Mouse (Mus musculus) forebrain, embryonic 14.5 days (tissue): ENCODE measurements around the gene Hpdl. TPM values are rescaled to one million over a fixed set of nuclear protein-coding genes. Genes with fewer than 3 reads are reported as not detected.

ENCODE experiments used
- ATAC-seq: fragments of 200-750 bp; cut with Nextera tagmentation; 2 replicates; pipeline ENCODE4 v1.8.0; 2017; ENCODE audit warnings: mild to moderate bottlenecking, moderate library complexity
- DNase-seq: peaks from one replicate; pipeline ENCODE4 v3.0.0-alpha.2; 2015; ENCODE audit warnings: low spot score
- H3K27ac ChIP-seq: fragments of 300-500 bp; sonication (generic); 2 replicates; pipeline ENCODE4 v1.5.1; 2014; ENCODE audit warnings: low read depth, mild to moderate bottlenecking, control low read depth, low read length, moderate library complexity
- H3K27me3 ChIP-seq: fragments of 300-500 bp; sonication (generic); replicated peaks from 2 replicates; pipeline ENCODE4 v1.6.1; 2014; ENCODE audit warnings: low read length, control low read depth, mixed read lengths; ENCODE audit not compliant: control insufficient read depth, insufficient read depth
- H3K36me3 ChIP-seq: fragments of 300-500 bp; sonication (generic); 2 replicates; pipeline ENCODE4 v1.6.1; 2014; ENCODE audit warnings: low read length, control low read depth; ENCODE audit not compliant: control insufficient read depth, insufficient read depth
- H3K4me1 ChIP-seq: fragments of 300-500 bp; sonication (generic); 2 replicates; pipeline ENCODE4 v1.6.1; 2014; ENCODE audit warnings: antibody characterized with exemption, low read length, control low read depth; ENCODE audit not compliant: control insufficient read depth, insufficient read depth
- H3K4me2 ChIP-seq: fragments of 300-500 bp; sonication (generic); 2 replicates; pipeline ENCODE4 v1.6.1; 2014; ENCODE audit warnings: mild to moderate bottlenecking, control low read depth, low read length
- H3K4me3 ChIP-seq: fragments of 300-500 bp; sonication (generic); 2 replicates; pipeline ENCODE4 v1.5.1; 2014; ENCODE audit warnings: low read depth, low read length, control low read depth
- H3K9ac ChIP-seq: fragments of 300-500 bp; sonication (generic); 2 replicates; pipeline ENCODE4 v1.6.1; 2014; ENCODE audit warnings: mild to moderate bottlenecking, low read length, control low read depth, moderate library complexity
- H3K9me3 ChIP-seq: fragments of 300-500 bp; sonication (generic); replicated peaks from 2 replicates; pipeline ENCODE4 v1.6.1; 2016; ENCODE audit warnings: low read length, control low read depth, mixed read lengths; ENCODE audit not compliant: control insufficient read depth
- WGBS: fragments of 180-500 bp; shearing (Covaris S2); extraction: QIAGEN DNeasy Blood & Tissue Kit; methylation state at CpG from one replicate; pipeline ENCODE4 v1.1.7; 2014; 5-methylcytosine and 5-hydroxymethylcytosine counted together
- polyA plus RNA-seq: library from polyadenylated mRNA; unstranded; fragments of >200 nt; fragmentation: Nextera tagmentation; extraction: Ambion mirVana; gene quantifications from 2 replicates; pipeline ENCODE4 v1.2.1, GENCODE M21; 2014

Hpdl gene
- polyA plus RNA-seq: 0.77 and 0.78 TPM in 2 replicates

DNA sequence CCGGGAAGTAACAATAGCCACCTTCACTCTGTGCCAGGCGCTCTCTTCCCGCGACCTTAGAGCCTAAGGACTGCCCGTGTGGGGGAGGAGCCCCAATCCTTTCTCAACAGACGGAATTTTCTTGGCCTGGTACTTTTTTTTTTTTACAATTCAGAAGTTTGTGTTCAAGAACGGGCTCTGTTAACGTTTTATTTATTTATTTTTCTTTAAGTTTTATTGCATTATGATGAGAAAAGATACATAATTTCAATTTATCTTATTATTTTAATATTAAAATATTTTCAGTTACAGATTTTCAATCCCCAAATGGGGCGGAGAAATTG is at the start of gene Hpdl:
Gene Hpdl, minus strand, starts transcription at position 14 of the 323 bp plus-strand sequence.
- Histone ChIP-seq H3K27ac (no peak within 1 kb of the TSS), H3K9ac (peak within 1 kb of the TSS; percentile 58), H3K27me3 (peaks cover 10% of the 10 kb centered on the region), H3K9me3 (no peaks in the 10 kb centered on the region), H3K36me3 (peaks cover 3% of the 10 kb centered on the region; the same call in 1 of the 2 replicates), H3K4me1 (peaks cover 20% of the 10 kb centered on the region), H3K4me3 (peak within 1 kb of the TSS; percentile 37), H3K4me2 (peak within 1 kb of the TSS; percentile 75)
- ATAC-seq (peak; percentile 22; the same call in 1 of the 2 replicates), DNase-seq (no peak)
- WGBS: 14% methylated on average over 9 of the region's 9 CpGs

DNA sequence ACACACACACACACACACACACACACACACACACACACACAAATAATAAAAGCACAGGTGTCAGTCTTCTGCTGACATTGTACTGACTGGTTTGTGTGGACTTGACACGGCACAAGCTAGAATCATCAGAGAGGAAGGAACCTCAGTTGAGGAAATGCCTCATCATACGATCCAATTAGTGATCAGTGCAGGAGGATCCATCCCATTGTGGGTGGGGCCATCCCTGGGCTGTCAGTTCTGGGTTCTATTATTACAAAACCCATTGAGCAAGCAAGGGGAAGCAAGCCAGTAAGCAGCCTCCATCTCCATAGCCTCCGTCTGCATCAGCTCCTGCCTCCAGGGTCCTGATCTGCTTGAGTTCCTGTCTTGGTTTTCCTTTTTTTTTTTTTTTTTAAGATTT is 48.4 kb upstream of the Hpdl start:
- Histone ChIP-seq H3K27ac (no peak overlapping the region), H3K9ac (no peak overlapping the region), H3K27me3 (no peaks in the 10 kb centered on the region), H3K9me3 (no peaks in the 10 kb centered on the region), H3K4me3 (no peak overlapping the region), H3K36me3 (no peaks in the 10 kb centered on the region), H3K4me1 (no peaks in the 10 kb centered on the region), H3K4me2 (no peak overlapping the region)
- no peak for ATAC-seq
- no peak for DNase-seq
- WGBS: 82% methylated on average over 3 of the region's 3 CpGs

DNA sequence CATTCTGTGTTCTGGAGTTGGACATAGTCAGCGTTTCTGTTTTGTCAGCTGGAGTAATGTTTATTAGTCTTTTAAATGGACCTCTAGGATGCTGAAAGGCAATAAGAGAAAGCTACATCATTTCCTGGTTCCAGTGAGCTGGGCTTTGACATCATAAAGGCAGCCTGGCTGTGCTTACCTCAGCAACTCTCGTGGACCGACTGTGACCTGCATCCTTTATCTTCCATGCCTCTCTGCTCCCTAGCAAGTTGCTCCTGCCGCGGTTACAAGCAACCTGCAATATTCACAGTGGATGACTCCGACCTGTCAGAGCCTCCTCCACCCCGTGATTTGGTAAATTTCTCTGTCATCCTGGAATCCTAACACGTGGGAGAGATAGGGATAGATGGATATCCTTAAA is 40.5 kb upstream of the Hpdl start:
- Histone ChIP-seq H3K9me3 (no peaks in the 10 kb centered on the region), H3K4me2 (no peak overlapping the region), H3K9ac (no peak overlapping the region), H3K27me3 (no peaks in the 10 kb centered on the region), H3K4me1 (no peaks in the 10 kb centered on the region), H3K27ac (no peak overlapping the region), H3K36me3 (no peaks in the 10 kb centered on the region), H3K4me3 (no peak overlapping the region)
- DNase-seq: no peak
- 77% methylated on average over 8 of the region's 8 CpGs for WGBS
- no peak for ATAC-seq

DNA sequence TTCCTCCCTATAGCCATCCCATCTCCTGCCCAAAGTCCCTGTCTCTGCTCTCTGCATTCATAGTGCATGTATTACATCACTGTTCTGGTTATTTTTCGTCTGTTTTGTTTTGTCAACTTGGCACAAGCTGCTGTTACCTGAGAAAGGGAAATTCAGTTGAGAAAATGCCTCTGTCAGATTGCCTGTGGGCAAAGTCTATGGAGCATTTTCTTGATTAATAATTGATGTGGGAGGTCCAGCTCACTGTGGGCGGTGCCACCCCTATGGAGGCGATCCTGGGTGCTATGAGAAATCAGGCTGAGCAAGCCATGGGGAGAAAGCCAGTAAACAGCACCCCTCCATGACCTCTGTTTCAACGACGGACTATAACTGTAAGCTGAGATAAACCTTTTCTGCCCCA is 38.2 kb upstream of the Hpdl start:
- no peak overlapping the region for H3K4me2 ChIP-seq
- H3K27me3 ChIP-seq: no peaks in the 10 kb centered on the region
- ATAC-seq (no peak), DNase-seq (no peak)
- no peaks in the 10 kb centered on the region for H3K9me3 ChIP-seq
- no peaks in the 10 kb centered on the region for H3K36me3 ChIP-seq
- no peak overlapping the region for H3K27ac ChIP-seq
- no peak overlapping the region for H3K4me3 ChIP-seq
- WGBS: 78% methylated on average over 5 of the region's 5 CpGs
- no peak overlapping the region for H3K9ac ChIP-seq
- H3K4me1 ChIP-seq: peaks cover 2% of the 10 kb centered on the region

DNA sequence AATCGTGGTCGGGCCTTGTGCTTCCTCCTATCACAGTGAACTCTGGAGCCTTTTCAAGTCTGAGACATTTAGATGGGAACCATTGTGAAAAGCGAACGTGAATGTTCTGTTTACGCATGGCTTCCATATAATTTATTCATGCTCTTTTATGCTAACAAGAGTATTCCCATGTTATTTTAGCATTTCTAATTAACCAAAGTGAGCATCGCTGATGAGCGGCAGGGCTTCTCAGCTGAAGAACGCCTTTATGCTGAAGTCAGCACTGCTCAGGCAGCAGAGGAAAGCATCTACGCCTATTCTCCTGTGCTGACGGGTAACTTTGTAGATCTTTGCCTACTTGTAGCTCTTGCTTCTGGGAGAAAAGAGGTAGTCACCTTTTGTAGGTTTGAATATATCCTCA is 35.7 kb upstream of the Hpdl start:
- Histone ChIP-seq H3K4me3 (no peak overlapping the region), H3K27me3 (no peaks in the 10 kb centered on the region), H3K4me1 (peaks cover 6% of the 10 kb centered on the region), H3K36me3 (no peaks in the 10 kb centered on the region), H3K9ac (no peak overlapping the region), H3K4me2 (no peak overlapping the region), H3K27ac (no peak overlapping the region), H3K9me3 (no peaks in the 10 kb centered on the region)
- ATAC-seq (peak; percentile 57), DNase-seq (peak; percentile 71)
- 32% methylated on average over 10 of the region's 10 CpGs for WGBS

DNA sequence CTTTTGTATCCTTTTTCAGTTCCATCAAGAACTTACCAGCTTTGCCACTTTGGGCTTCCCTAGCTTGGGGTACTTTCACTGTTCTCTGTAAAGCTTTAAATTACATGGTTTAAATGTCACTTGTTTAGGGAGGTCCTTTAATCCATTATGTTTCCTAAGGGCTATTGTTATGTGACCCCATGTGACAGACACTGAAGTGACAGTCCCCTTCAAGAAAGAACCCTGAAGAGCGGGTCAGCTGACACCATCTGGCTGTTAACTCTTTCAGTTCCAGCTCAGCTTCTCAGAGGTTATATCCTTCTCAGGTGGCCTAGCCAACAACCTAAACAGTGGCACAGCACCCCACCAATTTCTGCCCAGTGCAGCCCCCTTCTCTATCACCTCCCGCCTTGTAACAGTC is 32.8 kb upstream of the Hpdl start:
- Histone ChIP-seq H3K27me3 (no peaks in the 10 kb centered on the region), H3K27ac (no peak overlapping the region), H3K4me2 (no peak overlapping the region), H3K4me3 (no peak overlapping the region), H3K36me3 (no peaks in the 10 kb centered on the region), H3K9me3 (no peaks in the 10 kb centered on the region), H3K4me1 (peaks cover 6% of the 10 kb centered on the region), H3K9ac (no peak overlapping the region)
- DNase-seq: peak; percentile 14
- 0 out of 2 replicates have a peak, but pooled peaks have one; percentile 23 for ATAC-seq
- 20% methylated on average over 2 of the region's 2 CpGs for WGBS

DNA sequence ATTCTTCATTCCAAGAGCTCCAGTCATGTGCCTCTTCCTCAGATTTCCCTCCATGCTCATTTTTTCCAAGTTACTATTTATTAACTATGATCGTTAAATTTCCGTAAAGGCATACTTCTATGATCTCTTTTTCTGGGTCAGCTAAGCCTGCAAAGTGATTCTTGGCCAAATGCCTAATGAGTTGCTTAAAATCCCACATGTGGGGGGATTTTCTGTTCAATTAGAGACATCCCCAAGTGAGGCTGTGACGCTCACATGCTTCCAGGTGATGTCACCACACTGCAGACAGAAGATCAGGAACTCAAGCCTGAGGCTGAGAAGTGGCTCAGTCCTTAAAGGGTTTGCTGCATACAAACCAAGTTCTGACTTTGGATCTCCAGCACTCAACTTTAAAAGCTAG is 28.4 kb upstream of the Hpdl start:
- no peak overlapping the region for H3K9ac ChIP-seq
- H3K27me3 ChIP-seq: no peaks in the 10 kb centered on the region
- 42% methylated on average over 3 of the region's 3 CpGs for WGBS
- H3K4me1 ChIP-seq: peaks cover 6% of the 10 kb centered on the region
- H3K4me2 ChIP-seq: no peak overlapping the region
- no peaks in the 10 kb centered on the region for H3K36me3 ChIP-seq
- no peak overlapping the region for H3K4me3 ChIP-seq
- no peak for ATAC-seq
- H3K9me3 ChIP-seq: no peaks in the 10 kb centered on the region
- H3K27ac ChIP-seq: no peak overlapping the region
- no peak for DNase-seq

DNA sequence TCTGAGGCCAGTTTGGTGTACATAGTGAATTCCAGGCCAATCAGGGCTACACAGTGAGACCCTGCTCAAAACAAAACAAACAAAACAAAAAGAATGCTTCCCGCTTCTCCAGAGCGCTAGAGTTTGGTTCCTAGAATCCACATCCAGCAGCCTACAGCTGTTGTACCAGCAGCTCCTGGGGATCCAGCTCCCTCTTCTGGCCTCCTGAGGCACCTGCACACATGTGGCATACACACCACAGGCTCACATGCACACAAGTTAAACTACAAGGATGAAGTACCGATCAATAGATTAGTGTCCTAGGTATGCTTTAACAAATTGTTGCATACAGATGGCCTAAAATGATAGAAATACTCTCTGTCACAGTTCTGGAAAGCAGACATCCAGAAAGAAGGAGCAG is 22.8 kb upstream of the Hpdl start:
- Histone ChIP-seq H3K4me2 (no peak overlapping the region), H3K36me3 (no peaks in the 10 kb centered on the region), H3K9me3 (no peaks in the 10 kb centered on the region), H3K4me1 (no peaks in the 10 kb centered on the region), H3K4me3 (no peak overlapping the region), H3K27me3 (no peaks in the 10 kb centered on the region), H3K9ac (no peak overlapping the region), H3K27ac (no peak overlapping the region)
- no peak for ATAC-seq
- WGBS: 95% methylated on average over 3 of the region's 3 CpGs
- DNase-seq: no peak

DNA sequence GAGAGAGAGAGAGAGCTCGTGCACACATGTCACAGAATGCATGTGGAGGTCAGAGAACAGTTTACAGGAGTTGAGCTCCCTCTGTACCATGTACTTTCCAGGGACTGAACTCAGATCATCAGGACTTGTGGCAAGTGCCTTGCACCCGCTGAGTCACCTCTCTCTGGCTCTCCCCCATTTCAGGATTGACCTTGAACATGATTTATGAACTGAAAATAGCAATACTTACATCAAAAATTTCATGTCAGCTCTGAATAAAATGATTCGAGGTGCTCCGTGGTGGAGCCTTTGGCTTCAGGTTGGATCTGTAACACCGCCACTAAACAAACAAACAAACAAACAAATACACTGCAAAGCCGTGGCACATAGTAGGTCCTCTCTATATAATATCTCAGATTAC is 19.3 kb upstream of the Hpdl start:
- Histone ChIP-seq H3K27ac (no peak overlapping the region), H3K4me3 (no peak overlapping the region), H3K4me1 (no peaks in the 10 kb centered on the region), H3K27me3 (no peaks in the 10 kb centered on the region), H3K9me3 (no peaks in the 10 kb centered on the region), H3K36me3 (no peaks in the 10 kb centered on the region), H3K9ac (no peak overlapping the region), H3K4me2 (no peak overlapping the region)
- WGBS: 90% methylated on average over 6 of the region's 6 CpGs
- no peak for ATAC-seq
- DNase-seq: no peak
